In the genomic region with DNA sequence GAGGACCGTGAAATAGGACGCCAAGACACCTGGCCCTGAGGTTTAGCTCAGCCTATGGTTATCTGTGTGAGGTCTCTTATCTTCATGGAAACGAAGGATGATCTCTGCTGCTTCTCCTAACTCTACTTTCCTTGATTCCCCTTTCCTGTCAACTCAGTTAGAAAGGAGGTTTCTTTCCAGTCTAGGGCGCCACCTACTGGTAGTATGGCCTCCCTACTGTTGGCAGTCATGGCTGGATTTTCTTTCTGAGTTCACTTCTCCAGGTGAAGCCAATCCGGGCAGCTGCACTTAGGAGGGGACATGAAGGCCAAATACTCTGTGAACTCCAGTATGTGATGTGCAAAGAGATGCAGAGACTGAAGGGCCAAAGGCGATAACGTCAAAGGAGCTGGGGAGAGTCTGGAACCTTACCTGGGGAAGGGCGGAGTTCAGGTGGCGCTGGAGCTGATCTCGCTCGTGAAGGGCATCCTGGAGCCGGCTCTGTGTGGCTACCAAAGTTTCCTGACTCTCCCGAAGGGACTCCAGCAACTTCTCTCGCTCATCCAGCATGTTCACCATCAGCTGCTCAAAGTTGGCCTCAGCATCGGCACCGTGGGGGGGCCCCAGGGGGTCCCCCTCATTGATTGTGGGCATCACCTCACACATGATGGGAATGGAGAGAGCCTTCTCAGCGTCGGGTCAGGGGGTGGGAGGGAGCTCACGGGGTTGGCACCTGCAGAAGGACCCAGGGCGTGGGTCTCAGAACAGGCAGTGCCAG, we compare ENCODE assay signal across 8 mouse cellular contexts. TPM values are rescaled to one million over a fixed set of nuclear protein-coding genes. Genes with fewer than 3 reads are reported as not detected.
DNase-seq lines count a peak whose midpoint lies in the region; ATAC-seq and TF ChIP-seq lines count a peak whose summit lies in the region.

No protein-coding gene starts in this region.

- no peak overlapping the region for H3K9ac ChIP-seq in embryonic facial prominence, embryonic 15.5 days
- H3K9ac ChIP-seq in heart, embryonic 15.5 days, result peak overlapping the region; percentile 38
- no peak overlapping the region; the same call in 1 of the 2 replicates for H3K9ac ChIP-seq in lung, embryonic 15.5 days

- H3K4me1 ChIP-seq in embryonic facial prominence, embryonic 15.5 days, result peaks cover 18% of the 10 kb centered on the region
- peaks cover 50% of the 10 kb centered on the region for H3K4me1 ChIP-seq in heart, embryonic 15.5 days (replicated peaks)
- H3K4me1 ChIP-seq in lung, embryonic 15.5 days, result peaks cover 11% of the 10 kb centered on the region
- H3K4me1 ChIP-seq in olfactory bulb, adult 2 months (ENCODE audit: control insufficient read depth, insufficient read depth, low read length), result peaks cover 63% of the 10 kb centered on the region
- H3K4me1 ChIP-seq in thymus, adult 2 months (replicated peaks; ENCODE audit: control insufficient read depth, insufficient read depth, low read length), result peaks cover 38% of the 10 kb centered on the region

- no peak overlapping the region for H3K4me3 ChIP-seq in embryonic facial prominence, embryonic 15.5 days (replicated peaks)
- peak overlapping the region; percentile 35 for H3K4me3 ChIP-seq in heart, embryonic 15.5 days
- no peak overlapping the region for H3K4me3 ChIP-seq in lung, embryonic 15.5 days
- H3K4me3 ChIP-seq in olfactory bulb, adult 2 months (ENCODE audit: insufficient read depth, low read depth, low read length), result 0 out of 2 replicates have a peak overlapping the region, but pooled peaks have one; percentile 22
- no peak overlapping the region for H3K4me3 ChIP-seq in thymus, adult 2 months (ENCODE audit: control insufficient read depth, insufficient read depth, low read length)

- DNase-seq in CD8-positive naive resting alpha-beta T cell, adult 2 months (ENCODE audit: low read depth in 2 of 2, low spot score in 2 of 2), result peak; percentile 48 to 68
- DNase-seq in adrenal gland, postnatal 36 days, result peak; percentile 82 to 83
- DNase-seq in layer of hippocampus, adult 11-12 months (ENCODE audit: low spot score), result peak; percentile 89
- DNase-seq in thymus, adult 2 months, result peak; percentile 74

- H3K4me2 ChIP-seq in embryonic facial prominence, embryonic 15.5 days (replicated peaks), result 0 out of 2 replicates have a peak overlapping the region, but pooled peaks have one; percentile 28
- peak overlapping the region; percentile 61 for H3K4me2 ChIP-seq in heart, embryonic 15.5 days
- peak overlapping the region; percentile 42 for H3K4me2 ChIP-seq in lung, embryonic 15.5 days

- H3K9me3 ChIP-seq in embryonic facial prominence, embryonic 15.5 days (replicated peaks), result no peaks in the 10 kb centered on the region
- no peaks in the 10 kb centered on the region for H3K9me3 ChIP-seq in heart, embryonic 15.5 days (replicated peaks)
- no peaks in the 10 kb centered on the region for H3K9me3 ChIP-seq in lung, embryonic 15.5 days

- no peaks in the 10 kb centered on the region for H3K27me3 ChIP-seq in embryonic facial prominence, embryonic 15.5 days
- no peaks in the 10 kb centered on the region for H3K27me3 ChIP-seq in heart, embryonic 15.5 days
- H3K27me3 ChIP-seq in lung, embryonic 15.5 days, result no peaks in the 10 kb centered on the region
- H3K27me3 ChIP-seq in thymus, adult 2 months (ENCODE audit: control insufficient read depth, insufficient read depth, low read length), result no peaks in the 10 kb centered on the region

- 0 out of 2 replicates have a peak, but pooled peaks cover under 1% of the 10 kb centered on the region for H3K36me3 ChIP-seq in embryonic facial prominence, embryonic 15.5 days
- H3K36me3 ChIP-seq in heart, embryonic 15.5 days, result no peaks in the 10 kb centered on the region
- H3K36me3 ChIP-seq in lung, embryonic 15.5 days, result no peaks in the 10 kb centered on the region
- no peaks in the 10 kb centered on the region for H3K36me3 ChIP-seq in thymus, adult 2 months (ENCODE audit: control insufficient read depth, insufficient read depth, low read length)

- 58% methylated on average over 20 of the region's 20 CpGs for WGBS in embryonic facial prominence, embryonic 15.5 days
- 53% methylated on average over 20 of the region's 20 CpGs for WGBS in heart, embryonic 15.5 days
- WGBS in lung, embryonic 15.5 days, result 45% methylated on average over 20 of the region's 20 CpGs
- WGBS in olfactory bulb, adult 2 months, result 36% methylated on average over 20 of the region's 20 CpGs
- 40% methylated on average over 20 of the region's 20 CpGs for WGBS in thymus, adult 2 months

- H3K27ac ChIP-seq in embryonic facial prominence, embryonic 15.5 days (replicated peaks), result 0 out of 2 replicates have a peak overlapping the region, but pooled peaks have one; percentile 41
- peak overlapping the region; percentile 91 for H3K27ac ChIP-seq in heart, embryonic 15.5 days
- peak overlapping the region; percentile 30; the same call in 1 of the 2 replicates for H3K27ac ChIP-seq in lung, embryonic 15.5 days
- H3K27ac ChIP-seq in olfactory bulb, adult 2 months (ENCODE audit: insufficient read depth, low read depth, low read length), result peak overlapping the region; percentile 87
- no peak overlapping the region for H3K27ac ChIP-seq in thymus, adult 2 months (ENCODE audit: control insufficient read depth, insufficient read depth, low read length)

- no peak for TF ChIP-seq POLR2A in olfactory bulb, adult 2 months (IDR thresholded peaks at IDR 0.05; ENCODE audit: insufficient read depth, low read depth, low read length)
- no peak for TF ChIP-seq POLR2A in thymus, adult 2 months (IDR thresholded peaks at IDR 0.05; ENCODE audit: control insufficient read depth, extremely low read depth, insufficient read depth, low read length, poor library complexity)

- no peak for TF ChIP-seq CTCF in olfactory bulb, adult 2 months (IDR thresholded peaks at IDR 0.05; ENCODE audit: insufficient read depth, low read depth, low read length)
- TF ChIP-seq CTCF in thymus, adult 2 months (IDR thresholded peaks at IDR 0.05; ENCODE audit: borderline replicate concordance, control insufficient read depth, extremely low read depth, insufficient read depth, low read length, poor library complexity), result peak; percentile 39; the same call in 1 of the 2 replicates

- ATAC-seq in embryonic facial prominence, embryonic 15.5 days (ENCODE audit: insufficient number of reproducible peaks, low FRiP score, low TSS enrichment, low read depth), result 0 out of 2 replicates have a peak, but pooled peaks have one; percentile 3
- 0 out of 2 replicates have a peak, but pooled peaks have one; percentile 1 for ATAC-seq in heart, embryonic 15.5 days (replicated peaks; ENCODE audit: insufficient number of reproducible peaks, insufficient read depth, low FRiP score, low read depth)
- no peak; the same call in 1 of the 2 replicates for ATAC-seq in lung, embryonic 15.5 days (ENCODE audit: borderline replicate concordance, extremely low read depth, low FRiP score, low TSS enrichment)

RNA-seq across cellular contexts. Expression of a gene that starts 0.7 kb away (rescaled TPM):
- total RNA-seq in adrenal gland, postnatal 36 days (2021), result 1 to 10 TPM in 1 of 2 experiments, under 1 TPM in 1; 0.60 to 1.1 TPM
- 11.6 and 12.2 TPM in 2 replicates for polyA plus RNA-seq in embryonic facial prominence, embryonic 15.5 days (2015; fragmentation: Nextera tagmentation; extraction: Ambion mirVana)
- 9.7 and 10.3 TPM in 2 replicates for polyA plus RNA-seq in heart, embryonic 15.5 days (2015; fragmentation: Nextera tagmentation; extraction: Ambion mirVana)
- 3.0 and 3.1 TPM in 2 replicates for polyA plus RNA-seq in lung, embryonic 15.5 days (2015; fragmentation: Nextera tagmentation; extraction: Ambion mirVana)
- polyA plus RNA-seq in olfactory bulb, adult 2 months (2012; ENCODE audit: insufficient read depth, insufficient read length, low replicate concordance, missing spikeins), result not detected in 2 replicates
- 13.6 and 17.2 TPM in 2 replicates for polyA plus RNA-seq in thymus, adult 2 months (2012; rRNA removed)

RNA-seq across cellular contexts. Expression of a gene that starts 29.7 kb away (rescaled TPM):
- 10 to 100 TPM; 49.2 to 52.6 TPM for total RNA-seq in adrenal gland, postnatal 36 days (2021)
- polyA plus RNA-seq in embryonic facial prominence, embryonic 15.5 days (2015; fragmentation: Nextera tagmentation; extraction: Ambion mirVana), result 70.3 and 82.6 TPM in 2 replicates
- 53.0 and 58.1 TPM in 2 replicates for polyA plus RNA-seq in heart, embryonic 15.5 days (2015; fragmentation: Nextera tagmentation; extraction: Ambion mirVana)
- polyA plus RNA-seq in lung, embryonic 15.5 days (2015; fragmentation: Nextera tagmentation; extraction: Ambion mirVana), result 91.2 and 93.4 TPM in 2 replicates
- not detected in 2 replicates for polyA plus RNA-seq in olfactory bulb, adult 2 months (2012; ENCODE audit: insufficient read depth, insufficient read length, low replicate concordance, missing spikeins)
- 85.4 and 98.5 TPM in 2 replicates for polyA plus RNA-seq in thymus, adult 2 months (2012; rRNA removed)

RNA-seq across cellular contexts. Expression of a gene that starts 42.3 kb away (rescaled TPM):
- total RNA-seq in adrenal gland, postnatal 36 days (2021), result not detected
- polyA plus RNA-seq in embryonic facial prominence, embryonic 15.5 days (2015; fragmentation: Nextera tagmentation; extraction: Ambion mirVana), result 186 and 239 TPM in 2 replicates
- 0.98 and 2.0 TPM in 2 replicates for polyA plus RNA-seq in heart, embryonic 15.5 days (2015; fragmentation: Nextera tagmentation; extraction: Ambion mirVana)
- 0.41 and 2.1 TPM in 2 replicates for polyA plus RNA-seq in lung, embryonic 15.5 days (2015; fragmentation: Nextera tagmentation; extraction: Ambion mirVana)
- not detected in 2 replicates for polyA plus RNA-seq in olfactory bulb, adult 2 months (2012; ENCODE audit: insufficient read depth, insufficient read length, low replicate concordance, missing spikeins)
- 0.34 and 0.43 TPM in 2 replicates for polyA plus RNA-seq in thymus, adult 2 months (2012; rRNA removed)

RNA-seq across cellular contexts. Expression of a gene that starts 53.7 kb away (rescaled TPM):
- total RNA-seq in adrenal gland, postnatal 36 days (2021), result not detected
- not detected in 2 replicates for polyA plus RNA-seq in embryonic facial prominence, embryonic 15.5 days (2015; fragmentation: Nextera tagmentation; extraction: Ambion mirVana)
- not detected in 2 replicates for polyA plus RNA-seq in heart, embryonic 15.5 days (2015; fragmentation: Nextera tagmentation; extraction: Ambion mirVana)
- polyA plus RNA-seq in lung, embryonic 15.5 days (2015; fragmentation: Nextera tagmentation; extraction: Ambion mirVana), result not detected in 2 replicates
- not detected in 2 replicates for polyA plus RNA-seq in olfactory bulb, adult 2 months (2012; ENCODE audit: insufficient read depth, insufficient read length, low replicate concordance, missing spikeins)
- polyA plus RNA-seq in thymus, adult 2 months (2012; rRNA removed), result not detected in 2 replicates

Comparison
In these comparisons a context has a peak if more than half of its experiments do, and no peak if none do; other contexts are left out.
1. H3K4me3 ChIP-seq: peak in heart, embryonic 15.5 days (single experiment) and olfactory bulb, adult 2 months (single experiment); none in embryonic facial prominence, embryonic 15.5 days (single experiment), lung, embryonic 15.5 days (single experiment) and thymus, adult 2 months (single experiment).
2. RNA of a gene that starts 42.3 kb away (polyA plus RNA-seq): 186 to 239 TPM in embryonic facial prominence, embryonic 15.5 days; 0.98 to 2.0 TPM in heart, embryonic 15.5 days, 0.34 to 0.43 TPM in thymus, adult 2 months, 0.41 to 2.1 TPM in lung, embryonic 15.5 days and not detected in olfactory bulb, adult 2 months; every median in the first group is over 10 times any median in the second.
3. Peak in every context shown above with its lines, with median percentiles within 50 percentile points of each other: DNase-seq and H3K4me2 ChIP-seq.